Mouse (Mus musculus) fibroblast of lung, adult 2 months (primary cell): ENCODE results near the gene Defa33.
"Not testable (repeated sequence)": the region's sequence is repeated elsewhere in the genome, so short reads cannot be mapped to it uniquely, and the experiment has no call there.

Source experiments
- DNase-seq: peaks from one replicate; pipeline ENCODE4 v3.0.0-alpha.2; 2011; ENCODE audit warnings: low read depth

Defa33 gene

DNA sequence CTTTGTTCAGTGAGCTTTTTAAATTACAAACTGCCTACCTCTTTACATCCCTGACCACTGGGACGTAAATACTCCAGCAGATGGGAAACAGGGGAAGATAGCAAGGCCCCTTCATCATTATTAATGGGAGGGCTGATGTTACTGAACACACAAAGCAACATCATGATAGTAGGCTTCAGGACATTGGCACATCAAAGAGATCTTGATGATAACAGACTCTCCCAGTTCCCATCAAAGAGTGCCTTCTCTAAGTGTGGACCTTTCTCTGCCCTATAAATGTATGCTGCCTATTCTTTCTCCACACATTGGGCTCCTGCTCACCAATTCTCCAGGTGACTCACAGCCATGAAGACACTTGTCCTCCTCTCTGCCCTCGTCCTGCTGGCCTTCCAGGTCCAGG is at the start of gene Defa33:
Defa33 (plus strand) TSS at position 301 of the 400 bp plus-strand sequence.
- not testable (repeated sequence) for DNase-seq

DNA sequence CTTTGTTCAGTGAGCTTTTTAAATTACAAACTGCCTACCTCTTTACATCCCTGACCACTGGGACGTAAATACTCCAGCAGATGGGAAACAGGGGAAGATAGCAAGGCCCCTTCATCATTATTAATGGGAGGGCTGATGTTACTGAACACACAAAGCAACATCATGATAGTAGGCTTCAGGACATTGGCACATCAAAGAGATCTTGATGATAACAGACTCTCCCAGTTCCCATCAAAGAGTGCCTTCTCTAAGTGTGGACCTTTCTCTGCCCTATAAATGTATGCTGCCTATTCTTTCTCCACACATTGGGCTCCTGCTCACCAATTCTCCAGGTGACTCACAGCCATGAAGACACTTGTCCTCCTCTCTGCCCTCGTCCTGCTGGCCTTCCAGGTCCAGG is 13.4 kb upstream of the Defa33 start, which contains the start of gene Defa2:
Defa2 (plus strand) TSS at position 301 of the 400 bp plus-strand sequence.
- not testable (repeated sequence) for DNase-seq

DNA sequence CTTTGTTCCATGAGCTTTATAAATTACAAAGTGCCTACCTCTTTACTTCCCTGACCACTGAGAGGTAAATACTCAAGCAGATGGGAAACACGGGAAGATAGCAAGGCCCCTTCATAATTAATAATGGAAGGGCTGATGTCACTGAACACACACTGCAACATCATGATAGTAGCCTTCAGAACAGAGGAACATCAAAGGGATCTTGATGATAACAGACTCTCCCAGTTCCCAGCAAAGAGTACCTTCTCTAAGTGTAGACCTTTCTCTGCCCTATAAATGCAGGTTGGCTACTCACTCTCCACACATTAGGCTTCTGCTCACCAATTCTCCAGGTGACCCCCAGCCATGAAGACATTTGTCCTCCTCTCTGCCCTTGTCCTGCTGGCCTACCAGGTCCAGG is 35.5 kb downstream of the Defa33 start, which contains the start of gene Defa36:
Defa36 (plus strand) TSS at position 301 of the 400 bp plus-strand sequence.
- not testable (repeated sequence) for DNase-seq
